Mouse (Mus musculus): ENCODE results near the gene Igsf10. TPM values are rescaled to one million over a fixed set of nuclear protein-coding genes. Genes with fewer than 3 reads are reported as not detected.

Igsf10 gene
- total RNA-seq, 2 experiments from 2014 or later: 1.6 to 2.1 TPM

DNA sequence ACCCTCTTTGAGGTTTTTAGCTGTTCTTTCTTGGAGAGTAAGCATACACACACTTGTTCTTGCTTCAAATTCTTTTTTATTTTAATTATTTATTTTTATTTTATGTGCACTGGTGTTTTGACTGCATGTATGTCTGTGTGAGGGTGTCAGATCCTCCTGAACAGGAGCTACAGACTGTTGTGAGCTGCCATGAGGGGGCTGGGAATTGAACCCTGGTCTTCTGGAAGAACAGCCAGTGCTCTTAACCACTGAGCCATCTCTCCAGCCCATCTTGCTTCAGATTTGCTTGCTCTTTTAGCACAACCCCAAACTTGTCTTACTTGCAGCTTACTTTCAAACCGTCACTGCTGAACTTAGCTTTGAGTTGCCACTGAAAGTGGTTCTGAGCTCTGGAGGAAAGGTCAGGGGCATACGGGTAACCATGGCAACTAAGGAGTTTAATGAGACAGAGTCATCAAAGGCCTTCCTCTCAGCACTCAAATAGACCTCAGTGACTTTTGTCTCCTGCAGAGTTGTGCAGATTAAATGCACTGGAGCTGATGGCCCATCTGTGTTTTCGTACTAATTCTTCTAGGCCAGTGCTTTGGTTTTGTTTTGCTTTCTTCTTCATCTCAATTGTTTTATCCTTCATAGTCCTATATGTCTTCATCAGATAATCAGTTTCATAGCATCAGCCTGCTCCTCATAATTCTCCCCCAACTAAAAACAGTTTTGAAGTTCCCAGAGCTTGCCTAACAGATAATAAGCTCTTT is 66.5 kb downstream of the Igsf10 start:
- DNase-seq (ENCODE audit: extremely low spot score in 1 of 2, low spot score in 2 of 2): no peak
- H3K4me3 ChIP-seq: no peak overlapping the region
- TF ChIP-seq CTCF (IDR thresholded peaks at IDR 0.05): no peak
- intact Hi-C loops (cut with DNase I): no loop called here
- no peak overlapping the region for H3K27ac ChIP-seq

DNA sequence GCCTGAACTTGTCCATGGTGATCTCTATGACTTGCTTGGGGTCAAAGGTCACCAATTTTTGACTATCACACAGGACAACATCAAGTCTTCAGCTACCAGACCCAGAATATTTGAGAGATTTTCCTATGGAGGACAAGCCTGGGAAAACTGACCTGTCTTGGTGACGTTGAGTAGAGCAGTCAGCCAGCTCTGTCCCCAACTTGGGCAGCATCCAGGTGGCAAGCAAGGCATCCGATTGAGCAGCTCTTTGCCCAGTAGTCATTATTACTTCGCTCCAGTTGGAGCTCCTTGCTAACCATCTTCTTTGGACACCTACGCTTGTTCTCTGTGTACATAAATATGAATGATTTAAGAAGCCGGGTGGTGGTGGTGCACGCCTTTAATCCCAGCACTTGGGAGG is 73.4 kb downstream of the Igsf10 start:
- intact Hi-C loops (cut with DNase I): no loop called here
- DNase-seq (ENCODE audit: extremely low spot score in 1 of 2, low spot score in 2 of 2): no peak
- TF ChIP-seq CTCF (IDR thresholded peaks at IDR 0.05): no peak
- no peak overlapping the region for H3K27ac ChIP-seq
- no peak overlapping the region for H3K4me3 ChIP-seq

Other genes starting within 250 kb of the Igsf10 start
- gene Gpr171, start 242.6 kb downstream of the Igsf10 start, total RNA-seq (2021): not detected
- gene P2ry14, start 190.8 kb downstream of the Igsf10 start, total RNA-seq (2021): 1 to 10 TPM; 2.9 to 3.5 TPM
- not detected for gene Gpr87, start 149.3 kb downstream of the Igsf10 start, total RNA-seq (2021)
- gene P2ry13, start 133.5 kb downstream of the Igsf10 start, total RNA-seq (2021): 1 to 10 TPM; 5.6 to 8.7 TPM
- 10 to 100 TPM; 34.1 to 35.0 TPM for gene P2ry12, start 81.5 kb downstream of the Igsf10 start, total RNA-seq (2021)

All from left cerebral cortex, adult 2 months (tissue).